Mouse (Mus musculus): Measurements from ENCODE around the gene Ankrd53.

Ankrd53 gene

DNA sequence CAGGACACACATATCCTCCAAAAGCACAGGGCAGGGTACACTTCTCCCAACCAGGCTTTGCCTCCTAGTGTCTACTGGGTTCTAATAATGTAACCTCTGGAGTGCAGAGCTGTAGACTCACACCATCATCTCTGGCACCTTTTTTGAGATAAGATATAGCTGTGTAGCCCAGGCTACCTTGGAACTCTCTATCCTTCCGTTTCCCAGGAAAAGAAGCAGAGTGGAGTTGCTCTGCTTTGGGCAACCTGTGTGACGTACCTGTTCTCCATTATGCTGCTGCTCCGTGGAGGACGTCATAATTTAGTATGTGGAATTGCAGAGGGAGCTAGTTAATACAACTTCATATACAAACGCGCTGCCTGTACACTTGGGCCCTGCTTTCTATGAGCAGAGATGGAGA is at the start of gene Ankrd53:
TSS of gene Ankrd53 (plus strand) at position 301 of the 400 bp plus-strand sequence.
- DNase-seq (ENCODE audit: low spot score), result no peak

DNA sequence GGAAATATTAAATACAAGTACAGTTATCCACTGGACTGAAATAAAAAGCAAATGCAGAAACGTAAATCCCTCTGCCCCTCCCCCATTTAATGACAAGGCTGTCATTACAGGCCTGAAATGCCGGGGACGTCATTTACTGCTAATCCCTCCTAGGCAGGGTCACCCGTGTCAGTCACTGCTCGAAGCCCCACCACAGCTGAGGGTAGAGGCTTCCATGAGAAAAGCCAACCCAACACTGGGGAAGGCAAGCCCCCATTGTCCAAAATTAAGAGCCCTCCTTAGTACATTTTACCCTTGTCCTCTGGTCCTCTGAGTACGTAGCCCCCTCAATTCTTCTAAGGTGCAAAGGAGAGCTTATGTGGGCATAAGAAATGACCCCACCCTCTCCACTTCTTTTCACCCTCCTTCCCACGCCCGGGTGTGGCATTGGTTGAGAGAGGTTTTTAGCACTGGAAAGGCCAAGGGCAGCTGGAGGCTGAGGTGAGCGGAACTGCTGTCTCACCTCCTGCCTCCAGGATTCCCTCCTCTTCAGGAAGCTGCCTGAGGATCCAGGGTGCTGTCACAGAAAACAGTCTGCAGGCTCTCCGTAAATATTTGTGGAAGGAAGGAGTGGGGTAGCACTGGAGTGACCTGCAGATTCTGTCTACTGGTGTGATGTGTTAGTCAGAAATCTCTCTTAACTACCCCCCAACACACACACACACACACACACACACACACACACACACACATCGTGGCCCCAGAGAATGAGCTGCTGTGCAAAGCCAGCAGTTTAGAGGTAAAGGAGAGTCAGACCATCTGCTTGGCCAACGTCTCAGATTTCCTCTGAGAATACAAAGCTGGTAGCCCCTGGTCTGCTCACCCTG is 48.9 kb upstream of the Ankrd53 start:
- no peak for DNase-seq (ENCODE audit: low spot score)

DNA sequence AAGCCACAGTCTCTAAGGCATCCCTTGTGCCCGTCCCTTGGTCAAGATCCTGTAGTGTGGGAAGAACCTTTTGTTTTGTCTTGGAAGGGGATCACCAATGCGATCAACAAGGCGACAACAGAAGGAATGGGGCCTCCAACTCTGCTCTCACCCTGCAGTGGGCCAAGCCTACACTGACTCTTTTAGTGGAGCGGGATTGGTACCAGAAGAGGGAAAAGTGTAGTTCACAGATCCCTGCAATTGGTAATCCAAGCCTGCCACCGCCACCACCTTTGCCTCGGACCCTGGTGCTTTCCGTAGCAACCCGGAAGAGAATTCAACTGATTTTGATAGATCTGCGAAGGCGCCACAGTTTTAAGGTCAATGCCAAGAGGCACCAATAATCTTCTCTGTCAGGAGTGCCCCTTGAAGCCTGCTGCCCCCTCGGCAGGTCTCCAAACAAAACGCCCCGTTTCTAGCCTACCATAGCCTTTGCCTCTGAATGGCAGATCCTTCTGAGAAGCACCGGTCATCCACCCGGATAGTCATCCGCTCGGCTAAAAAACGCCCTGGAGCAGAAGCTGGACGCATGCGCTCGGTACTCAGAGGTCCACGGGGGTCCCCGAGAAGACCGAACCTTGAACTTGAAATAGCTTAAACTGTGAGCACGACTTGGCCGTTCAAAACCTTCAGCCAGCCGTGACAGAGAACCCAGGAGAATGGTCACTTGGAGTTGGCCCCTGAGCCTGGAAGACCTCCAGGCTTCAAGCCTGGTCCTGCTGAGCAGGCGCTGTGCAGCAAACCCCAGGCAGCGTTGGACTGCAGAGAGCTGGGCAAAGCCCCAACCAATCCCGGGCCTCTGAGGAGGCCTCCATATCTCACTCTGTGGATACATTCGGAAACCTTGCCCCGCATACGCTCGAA is 48.0 kb upstream of the Ankrd53 start:
- DNase-seq (ENCODE audit: low spot score), result peak; percentile 68

DNA sequence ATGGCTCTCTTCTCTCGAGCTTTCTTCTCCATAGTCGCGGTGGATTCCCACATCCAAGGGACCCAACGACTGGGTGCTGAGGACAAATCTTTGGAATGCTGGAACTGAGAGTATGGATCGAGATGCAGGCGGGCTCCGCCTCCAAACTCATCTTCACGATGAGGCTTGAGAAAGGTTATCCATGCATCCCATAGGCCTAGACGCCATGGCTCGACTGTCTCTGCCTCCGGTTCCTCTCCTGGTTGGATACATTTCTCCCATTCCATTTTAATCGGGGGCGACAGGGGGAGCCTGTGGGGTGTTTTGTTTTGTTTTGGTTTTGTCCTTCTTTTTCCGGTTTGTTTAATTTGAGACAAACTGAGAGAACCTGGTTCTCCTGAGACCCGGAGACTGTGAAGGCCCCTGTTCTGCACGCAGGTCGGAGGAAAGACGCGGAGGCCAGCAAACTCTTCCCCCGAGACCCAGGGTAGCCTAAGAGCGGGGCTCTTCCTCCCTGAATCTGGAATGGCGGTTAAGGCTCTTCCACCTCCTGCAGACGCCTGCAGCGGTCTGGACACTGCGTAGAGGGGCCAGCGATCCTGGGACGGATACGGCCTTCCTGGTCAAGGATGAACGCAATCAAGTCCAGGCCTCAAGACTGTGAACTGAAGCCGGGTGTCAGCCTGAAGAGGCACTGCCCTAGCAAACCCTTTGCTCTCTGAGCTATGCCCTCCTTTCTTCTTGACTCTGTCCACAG is 46.8 kb upstream of the Ankrd53 start:
- DNase-seq (ENCODE audit: low spot score), result peak; percentile 69

DNA sequence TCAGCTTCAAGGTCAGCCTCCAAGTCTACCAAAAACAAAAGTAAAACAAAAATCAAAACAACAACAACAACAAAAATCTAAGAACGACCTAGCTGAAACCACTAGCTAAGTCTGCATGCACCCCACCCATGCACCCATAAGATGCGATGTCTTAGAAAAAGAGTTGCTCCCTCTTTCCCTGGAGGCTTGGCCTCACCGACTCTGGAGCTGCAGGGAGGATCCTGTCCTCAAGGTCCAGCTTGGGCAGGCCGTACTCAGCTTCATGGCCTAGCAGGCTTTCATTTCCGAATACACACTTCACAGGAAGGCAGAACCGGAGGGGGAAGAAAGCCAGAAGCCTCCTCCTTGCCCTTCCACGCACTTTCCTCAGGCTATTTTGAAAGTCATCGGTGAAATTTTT is 45.4 kb upstream of the Ankrd53 start:
- DNase-seq (ENCODE audit: low spot score), result peak; percentile 56

DNA sequence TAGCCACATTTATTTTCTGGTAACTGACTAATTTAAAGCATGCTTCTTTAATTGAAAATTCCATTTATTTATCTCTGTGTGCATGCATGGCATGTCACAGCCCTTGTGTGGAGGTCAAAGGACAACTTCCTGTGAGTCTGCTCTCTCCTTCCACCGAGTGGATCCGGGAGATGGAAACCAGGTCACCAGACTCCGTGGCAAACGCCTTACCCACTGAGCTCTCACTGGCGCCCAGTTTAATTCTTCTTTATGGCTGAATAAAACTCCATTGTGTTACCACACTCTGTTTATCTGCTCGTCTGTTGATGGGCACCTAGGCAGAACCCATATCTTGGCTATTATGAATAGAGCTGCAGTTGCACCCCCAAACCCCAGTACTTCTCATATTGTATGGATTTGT is 39.9 kb upstream of the Ankrd53 start:
- no peak for DNase-seq (ENCODE audit: low spot score)

DNA sequence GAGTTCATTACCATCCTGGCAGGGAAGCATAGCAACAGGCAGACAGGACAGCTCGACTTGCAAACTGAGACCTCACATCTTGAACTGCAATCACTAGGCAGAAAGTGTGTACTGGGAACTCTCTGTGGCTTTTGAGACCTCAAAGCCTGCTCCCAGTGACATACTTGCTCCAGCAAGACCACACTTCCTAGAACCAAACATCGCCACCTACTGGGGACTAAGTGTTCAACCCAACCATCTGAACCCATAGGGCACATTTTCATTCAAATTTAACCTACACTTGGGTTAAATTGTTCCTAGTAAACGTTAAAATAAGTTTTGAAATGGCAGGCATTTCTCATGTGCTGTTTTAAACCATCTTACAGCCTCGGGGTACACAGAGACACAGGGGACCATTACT is 35.3 kb upstream of the Ankrd53 start:
- DNase-seq (ENCODE audit: low spot score), result no peak

DNA sequence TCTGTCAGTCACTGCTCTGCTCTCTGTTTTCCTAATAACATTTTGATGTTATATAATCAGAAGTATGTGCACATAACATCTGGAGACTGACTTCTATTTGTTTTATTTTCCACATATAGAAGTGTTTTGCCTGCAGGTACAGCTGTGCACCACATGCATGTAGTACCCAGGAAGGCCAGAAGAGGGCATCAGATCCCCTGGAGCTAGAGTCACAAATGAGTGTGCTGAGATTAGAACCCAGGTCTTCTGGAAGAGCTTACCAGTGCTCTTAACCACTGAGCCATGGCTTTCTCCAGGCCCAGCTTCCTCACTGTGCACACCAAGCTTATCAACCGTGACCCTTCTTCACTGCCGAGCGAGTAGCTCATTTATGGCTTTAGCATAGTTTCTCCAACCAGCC is 34.0 kb upstream of the Ankrd53 start:
- no peak for DNase-seq (ENCODE audit: low spot score)

DNA sequence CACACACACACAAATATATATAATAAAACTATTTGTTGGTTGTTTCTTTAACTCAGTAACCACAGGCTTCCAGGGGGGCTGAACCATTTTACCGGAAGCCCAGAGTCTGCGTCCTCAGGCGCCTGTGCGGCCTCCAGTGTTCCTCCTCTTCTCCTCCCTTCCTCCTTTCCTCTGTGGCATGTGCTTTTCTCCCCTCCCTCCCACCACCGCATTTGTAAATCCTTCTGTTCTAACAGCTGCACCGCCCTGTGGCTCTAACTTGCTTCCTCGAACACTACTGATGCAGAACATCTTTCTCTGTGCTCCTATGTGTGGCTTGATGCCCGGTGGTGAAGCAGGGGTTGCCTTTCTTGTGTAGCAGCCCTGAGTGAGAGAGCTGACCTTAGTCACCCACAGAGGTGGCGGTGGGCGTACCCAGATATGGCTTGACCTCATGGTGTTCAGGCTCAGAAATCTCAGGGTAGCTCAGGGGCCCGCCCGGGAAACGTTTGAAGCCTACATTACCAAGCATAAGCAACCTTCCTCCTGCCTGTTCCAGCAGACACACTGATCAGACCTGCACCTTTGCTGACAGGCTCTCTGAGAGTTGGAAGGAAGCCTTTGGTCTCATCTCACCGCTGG is 33.0 kb upstream of the Ankrd53 start:
- no peak for DNase-seq (ENCODE audit: low spot score)

DNA sequence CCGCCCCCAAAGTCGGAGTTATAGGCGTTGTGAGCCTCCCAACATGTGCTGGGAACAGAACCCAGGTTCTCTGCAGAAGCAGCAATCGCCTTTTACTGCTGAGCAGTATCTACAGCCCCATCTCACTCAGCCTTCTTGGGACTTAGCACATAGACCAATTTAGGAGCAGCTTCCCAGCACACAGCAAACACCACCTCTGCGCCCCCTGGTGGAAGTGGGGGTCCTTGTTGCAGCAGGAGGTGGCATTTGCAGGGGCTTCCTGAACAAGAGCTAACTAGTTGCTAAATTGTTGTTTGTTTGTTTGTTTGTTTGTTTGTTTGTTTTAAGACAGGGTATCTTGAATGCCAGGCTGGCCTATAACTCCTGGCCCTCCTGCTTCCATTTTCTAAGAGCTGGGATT is 31.3 kb upstream of the Ankrd53 start:
- peak; percentile 81 for DNase-seq (ENCODE audit: low spot score)

DNA sequence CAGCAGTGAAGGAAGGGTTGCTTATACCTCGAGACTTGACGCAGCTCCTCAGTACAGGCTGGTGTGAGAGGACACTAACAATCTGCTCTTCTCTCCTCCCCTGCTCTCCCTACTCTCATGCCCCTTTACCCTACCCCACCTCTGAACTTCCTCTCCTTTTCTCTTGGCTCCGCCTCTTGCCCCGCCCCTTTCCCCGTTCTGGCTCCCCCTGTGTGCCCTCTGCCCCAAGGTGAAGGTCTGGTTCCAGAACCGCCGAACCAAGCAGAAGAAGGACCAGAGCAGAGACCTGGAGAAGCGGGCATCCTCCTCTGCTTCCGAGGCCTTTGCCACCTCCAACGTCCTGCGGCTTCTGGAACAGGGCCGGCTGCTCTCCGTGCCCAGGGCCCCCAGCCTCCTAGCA is 25.1 kb upstream of the Ankrd53 start:
- no peak for DNase-seq (ENCODE audit: low spot score)

DNA sequence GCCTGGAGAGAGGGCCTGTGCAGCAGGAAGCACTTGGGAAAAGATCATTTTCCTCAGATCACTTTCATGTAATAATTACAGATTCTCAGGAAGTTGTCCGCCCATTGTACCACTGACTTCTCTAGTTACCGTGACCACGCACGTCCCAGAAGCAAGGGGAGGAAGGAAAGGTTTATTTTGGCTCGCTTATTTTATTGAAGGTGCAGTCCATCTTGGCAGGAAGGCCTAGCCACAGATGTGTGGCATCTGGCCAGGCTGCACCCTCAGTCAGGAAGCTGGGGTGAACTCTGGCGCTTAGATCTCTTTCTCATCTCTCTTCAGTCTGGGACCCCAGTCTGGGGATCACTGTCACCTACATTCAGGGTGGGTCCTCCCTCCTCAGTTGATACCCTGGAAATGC is 23.8 kb upstream of the Ankrd53 start:
- DNase-seq (ENCODE audit: low spot score), result no peak

DNA sequence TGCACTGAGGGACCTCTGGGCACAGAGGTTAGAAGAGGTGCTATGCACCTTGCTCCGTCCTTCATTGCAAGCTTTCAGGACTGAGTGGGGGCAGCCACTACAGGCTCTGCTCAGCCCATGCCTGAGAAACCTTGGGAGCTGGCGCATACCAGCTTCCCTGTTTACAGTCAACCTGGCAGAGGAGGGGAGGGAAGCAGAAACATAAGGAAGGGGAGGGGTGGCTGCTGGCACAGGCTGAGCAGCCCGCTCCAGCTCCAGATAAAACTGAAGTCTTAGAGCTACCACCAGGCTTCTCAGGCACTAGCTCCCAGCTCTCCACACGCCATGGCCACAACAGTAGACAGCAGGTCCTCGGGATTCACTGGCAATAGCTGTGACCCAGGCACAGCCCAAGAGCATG is 19.7 kb upstream of the Ankrd53 start, which contains the start of gene Atp6v1b1:
TSS of gene Atp6v1b1 (plus strand) at position 230 of the 400 bp plus-strand sequence.
- no peak for DNase-seq (ENCODE audit: low spot score)

DNA sequence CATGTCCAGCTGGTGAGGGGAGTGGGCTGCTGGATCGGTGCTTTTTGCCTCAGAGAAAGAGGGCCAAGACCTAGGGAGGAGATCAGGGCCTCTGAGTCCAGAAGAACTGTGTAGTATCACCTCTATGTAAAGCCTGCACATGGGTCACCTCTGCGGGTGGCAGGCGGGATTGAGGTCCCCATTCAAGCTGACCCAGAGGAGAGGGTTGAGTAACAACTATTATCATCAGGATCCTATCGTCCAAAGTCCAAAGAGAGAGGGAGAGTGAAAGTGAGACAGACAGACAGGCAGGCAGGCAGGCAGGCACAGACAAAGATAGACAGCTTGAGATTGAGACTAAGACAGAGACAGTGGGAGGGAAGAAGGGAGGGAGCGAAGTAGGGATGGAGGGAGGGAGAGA is 19.2 kb upstream of the Ankrd53 start:
- DNase-seq (ENCODE audit: low spot score), result no peak

DNA sequence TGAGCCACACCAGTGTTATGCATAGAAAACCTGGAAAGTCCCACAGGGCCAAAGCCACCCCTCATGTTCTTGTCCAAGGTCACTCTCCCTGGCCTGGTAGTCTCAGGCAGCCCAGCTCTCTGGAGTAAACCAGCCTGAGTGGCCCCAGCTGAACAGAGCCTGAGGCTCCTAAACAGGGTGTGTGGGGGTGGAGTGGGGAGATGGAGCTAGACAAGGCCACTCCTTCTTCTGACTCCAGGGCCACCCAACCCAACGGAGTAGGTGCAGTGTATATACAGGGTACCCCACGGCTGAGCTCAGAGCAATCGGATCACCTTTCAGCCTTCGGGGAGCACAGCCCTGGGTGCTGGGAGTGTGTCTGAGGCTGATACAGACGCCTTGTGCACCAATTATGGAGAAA is 18.3 kb upstream of the Ankrd53 start:
- no peak for DNase-seq (ENCODE audit: low spot score)

DNA sequence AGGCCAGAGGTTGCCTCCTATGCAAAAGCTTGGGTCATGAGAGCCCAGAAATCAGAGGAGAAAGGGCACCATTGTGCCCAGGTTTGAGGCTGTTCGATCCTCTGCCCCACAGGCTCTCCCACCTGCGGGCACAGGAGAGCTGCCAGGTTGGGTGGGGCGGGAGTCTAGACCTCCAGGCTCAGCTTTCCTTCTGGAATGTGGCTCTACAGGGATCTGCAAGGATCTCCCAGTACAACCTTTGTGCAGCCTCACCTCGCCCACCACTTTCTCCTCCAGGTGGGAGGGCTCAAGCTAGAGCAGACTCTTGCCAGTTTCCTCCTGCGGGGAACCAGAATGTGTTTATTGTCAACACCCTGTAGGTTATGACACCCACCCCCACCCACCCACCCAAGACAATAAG is 17.9 kb upstream of the Ankrd53 start:
- no peak for DNase-seq (ENCODE audit: low spot score)

DNA sequence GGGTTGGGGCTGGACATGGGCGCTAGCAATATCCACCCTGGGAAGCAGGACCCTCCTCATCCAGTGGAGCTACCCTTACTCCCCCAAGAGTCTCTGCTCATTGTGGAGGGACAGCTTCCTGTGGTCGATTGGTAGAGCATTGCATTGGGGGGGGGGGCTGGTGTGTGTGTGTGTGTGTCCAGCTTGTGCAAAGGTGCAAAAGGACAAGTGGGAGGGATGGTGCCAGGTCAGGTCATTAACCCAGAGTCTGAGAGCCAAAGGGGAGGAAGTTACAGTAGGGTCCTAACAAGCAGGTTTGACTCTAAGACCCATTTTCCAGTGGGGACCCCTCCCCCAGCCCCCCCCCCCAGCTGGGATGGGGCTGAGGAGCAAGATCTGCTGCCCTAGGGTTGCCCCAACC is 17.0 kb upstream of the Ankrd53 start:
- no peak for DNase-seq (ENCODE audit: low spot score)

DNA sequence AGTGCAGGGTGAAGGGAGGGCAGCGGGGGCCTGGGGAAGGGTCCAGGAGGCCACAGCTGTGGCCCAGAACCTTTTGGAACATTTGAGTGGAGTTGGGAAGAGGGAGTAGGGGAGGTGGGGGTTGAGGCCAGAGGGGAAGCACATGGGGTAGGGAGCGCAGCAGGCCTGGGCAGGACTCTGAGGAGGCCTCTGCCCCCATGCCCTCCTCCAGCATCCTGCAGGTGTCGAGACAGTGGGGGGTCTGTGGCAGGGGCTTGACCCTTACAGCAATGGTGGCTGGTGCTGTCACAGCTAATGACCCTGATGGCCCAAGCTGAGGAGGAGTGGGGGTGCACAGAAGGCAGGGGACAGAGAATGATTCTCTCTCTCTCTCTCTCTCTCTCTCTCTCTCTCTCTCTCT is 13.2 kb upstream of the Ankrd53 start:
- no peak for DNase-seq (ENCODE audit: low spot score)

DNA sequence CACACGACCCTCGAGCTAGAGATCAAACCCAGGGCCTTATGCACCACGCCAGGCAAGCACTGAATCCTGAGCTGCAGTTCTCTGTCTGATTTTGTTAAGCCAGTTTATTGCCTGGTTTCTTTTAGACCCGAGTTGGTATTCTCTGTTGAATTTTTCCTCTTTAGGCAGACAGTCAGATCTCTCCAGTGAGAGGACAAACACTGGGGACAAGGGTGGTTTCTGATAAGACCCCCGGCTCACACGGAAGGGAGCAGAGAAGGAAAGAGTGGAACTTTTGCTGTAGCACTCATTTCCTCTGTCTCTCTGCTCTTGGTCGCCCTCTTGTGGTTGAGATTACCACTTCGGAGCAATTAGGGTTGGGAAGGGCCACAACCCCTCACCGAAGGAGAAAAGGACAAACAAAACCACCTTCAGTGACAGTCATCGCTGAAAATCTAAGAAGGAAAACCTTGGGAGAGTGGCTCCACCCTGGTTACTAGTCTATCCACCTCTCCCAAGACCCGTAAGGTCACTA is 12.2 kb upstream of the Ankrd53 start:
- peak; percentile 89 for DNase-seq (ENCODE audit: low spot score)

DNA sequence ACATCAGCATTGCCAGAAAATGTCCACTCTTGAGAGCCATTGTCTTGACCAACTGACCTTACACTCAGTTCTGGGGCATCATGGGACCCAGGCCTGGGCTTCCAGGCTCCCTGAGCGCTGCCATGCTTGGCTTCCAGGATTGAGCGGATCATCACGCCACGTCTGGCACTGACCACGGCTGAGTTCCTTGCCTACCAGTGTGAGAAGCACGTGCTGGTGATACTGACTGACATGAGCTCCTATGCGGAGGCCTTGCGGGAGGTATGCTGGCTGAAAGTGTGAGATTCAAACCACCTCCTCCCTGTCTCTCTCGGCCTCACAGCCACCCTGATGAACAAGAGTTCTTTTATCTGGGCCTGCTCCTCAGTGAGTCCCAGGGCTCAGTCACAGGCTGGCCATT is 6.4 kb upstream of the Ankrd53 start:
- no peak for DNase-seq (ENCODE audit: low spot score)

DNA sequence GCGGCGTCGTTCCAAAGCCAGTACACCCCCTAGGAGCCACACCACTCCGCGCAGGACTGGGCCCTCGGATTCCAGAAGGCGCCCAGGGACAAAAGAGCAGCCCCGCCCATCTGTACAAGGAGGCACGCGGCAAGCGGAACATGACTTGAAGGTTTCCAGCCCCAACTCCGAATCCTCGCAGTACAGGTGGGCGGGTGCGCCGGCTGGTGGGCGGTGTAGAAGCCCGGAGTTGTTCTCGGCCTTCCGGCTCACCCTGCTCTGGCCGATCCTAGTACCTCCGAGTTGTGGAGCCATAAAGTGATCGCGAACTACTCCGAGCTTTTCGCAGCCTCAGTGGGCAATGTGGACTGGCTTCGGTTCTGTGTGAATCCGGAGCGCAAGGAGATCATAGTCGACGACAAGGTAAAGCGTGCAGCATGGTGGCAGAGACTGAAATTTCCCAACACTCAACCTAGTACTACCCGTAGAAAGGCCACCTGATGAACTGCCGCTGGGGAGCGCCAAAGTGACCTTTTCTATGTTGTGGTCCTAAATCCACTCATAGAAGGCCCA is 512 bp downstream of the Ankrd53 start:
- DNase-seq (ENCODE audit: low spot score), result peak; percentile 64
